Mouse (Mus musculus) heart, embryonic 11.5 days (tissue): Measurements from ENCODE around the gene Top2b. TPM values are rescaled to one million over a fixed set of nuclear protein-coding genes. Genes with fewer than 3 reads are reported as not detected.

ENCODE experiments used
- ATAC-seq: fragments of 200-750 bp; cut with Nextera tagmentation; replicated peaks from 2 replicates; pipeline ENCODE4 v1.8.0; 2017; ENCODE audit warnings: moderate library complexity; ENCODE audit not compliant: insufficient number of reproducible peaks, low FRiP score, low TSS enrichment
- H3K27ac ChIP-seq: fragments of 300-500 bp; sonication (generic); 2 replicates; pipeline ENCODE4 v1.5.1; 2014; ENCODE audit warnings: mild to moderate bottlenecking, low read depth, low read length
- H3K27me3 ChIP-seq: fragments of 300-500 bp; sonication (generic); 2 replicates; pipeline ENCODE4 v1.6.1; 2014; ENCODE audit warnings: mild to moderate bottlenecking, low read length, mixed read lengths; ENCODE audit not compliant: control insufficient read depth, insufficient read depth
- H3K36me3 ChIP-seq: fragments of 300-500 bp; sonication (generic); 2 replicates; pipeline ENCODE4 v1.6.1; 2014; ENCODE audit warnings: mild to moderate bottlenecking, low read length, moderate library complexity, mixed read lengths; ENCODE audit not compliant: control insufficient read depth, insufficient read depth
- H3K4me1 ChIP-seq: fragments of 300-500 bp; sonication (generic); 2 replicates; pipeline ENCODE4 v1.6.1; 2014; ENCODE audit warnings: low read length; ENCODE audit not compliant: control insufficient read depth, insufficient read depth
- H3K4me2 ChIP-seq: fragments of 300-500 bp; sonication (generic); 2 replicates; pipeline ENCODE4 v1.6.1; 2014; ENCODE audit warnings: mild to moderate bottlenecking, moderate library complexity
- H3K4me3 ChIP-seq: fragments of 300-500 bp; sonication (generic); 2 replicates; pipeline ENCODE4 v1.5.1; 2014; ENCODE audit warnings: low read depth, low read length
- H3K9ac ChIP-seq: fragments of 300-500 bp; sonication (generic); 2 replicates; pipeline ENCODE4 v1.6.1; 2014; ENCODE audit warnings: mild to moderate bottlenecking, low read depth, low read length, moderate library complexity
- H3K9me3 ChIP-seq: fragments of 300-500 bp; sonication (generic); replicated peaks from 2 replicates; pipeline ENCODE4 v1.6.1; 2016; ENCODE audit warnings: low read length; ENCODE audit not compliant: control insufficient read depth
- WGBS: fragments of 180-500 bp; shearing (Covaris S2); extraction: QIAGEN DNeasy Blood & Tissue Kit; methylation state at CpG from one replicate; pipeline ENCODE4 v1.1.7; 2014; ENCODE audit not compliant: insufficient replicate concordance; 5-methylcytosine and 5-hydroxymethylcytosine counted together
- polyA plus RNA-seq: library from polyadenylated mRNA; unstranded; fragments of >200 nt; fragmentation: Nextera tagmentation; extraction: Ambion mirVana; gene quantifications from 2 replicates; pipeline ENCODE4 v1.2.1, GENCODE M21; 2014

Gene Top2b
- 52.8 and 66.8 TPM in 2 replicates for polyA plus RNA-seq

DNA sequence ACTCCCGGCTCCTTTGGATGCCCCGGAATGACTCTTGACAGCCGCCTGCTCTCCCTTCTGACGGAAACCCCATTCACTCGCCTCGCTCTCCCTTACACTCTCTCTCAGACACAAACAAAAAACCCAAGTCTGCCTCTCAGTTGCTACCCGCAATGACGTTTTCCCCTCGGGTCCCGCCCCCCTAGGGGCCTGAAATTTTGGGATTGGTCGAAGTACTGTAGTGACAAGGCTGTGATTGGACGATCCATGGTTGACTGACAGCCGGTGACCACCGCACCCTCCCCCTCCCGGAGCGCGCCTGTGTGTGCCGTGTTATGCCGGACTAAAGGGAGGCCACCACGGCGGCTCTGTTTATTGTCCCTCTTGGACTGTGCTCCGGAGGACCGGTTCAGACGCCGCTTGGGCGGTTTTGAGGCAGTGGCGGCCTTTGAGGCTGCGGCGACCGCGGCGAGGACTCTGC, at the start of gene Top2b:
Gene Top2b, plus strand, starts transcription at position 302 of the 460 bp plus-strand sequence.
- peak within 1 kb of the TSS; percentile 86 for H3K4me2 ChIP-seq
- H3K27ac ChIP-seq = peak within 1 kb of the TSS; percentile 94
- H3K4me1 ChIP-seq = peaks cover 9% of the 10 kb centered on the region
- H3K27me3 ChIP-seq = no peaks in the 10 kb centered on the region
- no peaks in the 10 kb centered on the region for H3K9me3 ChIP-seq
- peak; percentile 99 for ATAC-seq
- H3K36me3 ChIP-seq = no peaks in the 10 kb centered on the region
- H3K4me3 ChIP-seq = peak within 1 kb of the TSS; percentile 95
- peak within 1 kb of the TSS; percentile 100 for H3K9ac ChIP-seq
- 0% methylated on average over 32 of the region's 32 CpGs for WGBS

DNA sequence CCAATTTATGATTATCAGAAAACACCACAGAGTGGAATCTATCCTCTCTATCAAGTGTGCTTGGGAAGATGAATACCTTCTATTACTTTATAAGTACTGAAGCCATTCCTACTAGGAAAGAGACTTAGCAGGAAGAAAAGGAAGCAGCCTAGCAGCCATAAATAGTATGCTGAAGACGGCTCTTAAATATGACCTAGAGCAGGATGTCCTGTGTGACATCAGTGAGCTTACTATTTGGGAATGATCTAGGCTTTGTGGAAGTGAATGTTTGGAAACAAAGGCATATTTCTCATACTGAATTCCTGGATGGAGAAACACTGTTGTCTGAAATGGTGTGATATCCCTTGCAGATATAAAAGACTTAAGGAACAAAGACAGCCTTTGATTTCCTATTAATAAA, 48.3 kb upstream of the Top2b start:
- no peak overlapping the region for H3K9ac ChIP-seq
- no peaks in the 10 kb centered on the region for H3K9me3 ChIP-seq
- H3K4me3 ChIP-seq = no peak overlapping the region
- 50% methylated on average over 1 of the region's 1 CpGs for WGBS
- no peak overlapping the region for H3K27ac ChIP-seq
- H3K4me2 ChIP-seq = no peak overlapping the region
- no peaks in the 10 kb centered on the region for H3K27me3 ChIP-seq
- no peaks in the 10 kb centered on the region for H3K36me3 ChIP-seq
- H3K4me1 ChIP-seq = no peaks in the 10 kb centered on the region; the same call in 1 of the 2 replicates
- no peak for ATAC-seq

DNA sequence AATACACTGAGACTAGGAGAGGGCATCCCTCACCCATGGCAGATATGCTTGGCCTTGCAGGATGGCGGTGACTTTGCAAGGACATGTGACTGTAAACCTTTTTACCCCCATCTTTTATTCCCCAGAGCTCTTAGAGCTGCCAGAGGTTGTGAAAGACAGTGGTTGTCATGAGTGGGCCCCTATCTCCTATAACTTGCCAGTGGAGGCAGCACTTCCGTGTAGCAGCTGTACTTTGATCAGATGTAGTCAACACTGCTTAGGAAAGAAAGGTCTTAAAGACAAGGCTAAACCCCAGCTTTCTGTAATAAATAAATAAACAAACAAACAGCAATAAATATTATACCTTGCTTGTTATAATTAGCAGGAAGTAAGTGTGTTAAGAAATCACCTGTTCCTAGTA, 45.2 kb upstream of the Top2b start:
- Histone ChIP-seq H3K9ac (no peak overlapping the region), H3K4me2 (no peak overlapping the region), H3K4me3 (no peak overlapping the region), H3K36me3 (no peaks in the 10 kb centered on the region), H3K27me3 (no peaks in the 10 kb centered on the region), H3K27ac (no peak overlapping the region), H3K4me1 (no peaks in the 10 kb centered on the region), H3K9me3 (no peaks in the 10 kb centered on the region)
- no peak for ATAC-seq
- 71% methylated on average over 2 of the region's 2 CpGs for WGBS

DNA sequence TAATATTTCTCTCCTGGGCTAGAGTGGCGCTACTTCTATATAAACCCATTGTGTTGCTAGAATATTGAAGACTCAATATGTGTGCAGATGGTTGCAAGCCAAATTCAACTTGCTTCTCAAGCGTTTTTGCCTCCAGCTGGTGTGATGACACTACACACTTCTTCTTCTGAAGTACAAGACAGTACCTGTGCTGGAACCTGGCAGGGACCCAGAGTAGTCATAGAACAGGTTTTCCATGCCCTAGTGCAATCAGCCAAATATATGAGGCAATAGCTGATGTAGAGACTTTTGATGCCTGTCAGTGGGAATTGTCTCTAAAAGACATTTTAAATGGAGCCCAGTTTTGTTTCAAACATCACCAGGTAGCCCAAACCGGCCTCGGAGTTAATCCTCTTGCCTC, 40.6 kb upstream of the Top2b start:
- no peak overlapping the region for H3K27ac ChIP-seq
- 78% methylated on average over 4 of the region's 4 CpGs for WGBS
- H3K9me3 ChIP-seq = no peaks in the 10 kb centered on the region
- peaks cover 6% of the 10 kb centered on the region; the same call in 1 of the 2 replicates for H3K4me1 ChIP-seq
- no peak overlapping the region for H3K4me3 ChIP-seq
- H3K4me2 ChIP-seq = no peak overlapping the region
- no peaks in the 10 kb centered on the region for H3K36me3 ChIP-seq
- no peak for ATAC-seq
- no peaks in the 10 kb centered on the region for H3K27me3 ChIP-seq
- H3K9ac ChIP-seq = no peak overlapping the region

DNA sequence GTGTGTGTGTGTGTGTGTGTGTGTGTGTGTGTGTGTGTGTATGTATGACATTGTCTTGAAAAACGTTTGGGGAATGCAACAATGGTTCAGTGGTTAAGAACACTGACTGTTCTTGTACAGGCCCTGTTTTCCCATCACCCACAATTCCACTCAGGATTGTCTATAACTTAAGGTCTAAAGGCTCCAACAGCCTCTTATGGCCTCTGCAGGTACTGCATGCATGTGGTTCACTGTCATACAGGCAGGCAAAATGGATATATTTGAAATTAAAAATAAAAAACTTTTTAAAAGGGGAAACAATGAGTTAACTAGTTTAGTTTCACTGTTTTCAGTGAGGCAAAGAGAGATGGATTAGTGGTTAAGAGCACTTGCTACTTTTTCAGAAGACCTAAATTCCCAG, 39.8 kb upstream of the Top2b start:
- no peak for ATAC-seq
- H3K9ac ChIP-seq = no peak overlapping the region
- WGBS = 45% methylated on average over 1 of the region's 1 CpGs
- H3K27ac ChIP-seq = no peak overlapping the region
- no peaks in the 10 kb centered on the region for H3K36me3 ChIP-seq
- no peak overlapping the region for H3K4me2 ChIP-seq
- H3K4me1 ChIP-seq = peaks cover 6% of the 10 kb centered on the region; the same call in 1 of the 2 replicates
- no peaks in the 10 kb centered on the region for H3K27me3 ChIP-seq
- H3K4me3 ChIP-seq = no peak overlapping the region
- no peaks in the 10 kb centered on the region for H3K9me3 ChIP-seq

DNA sequence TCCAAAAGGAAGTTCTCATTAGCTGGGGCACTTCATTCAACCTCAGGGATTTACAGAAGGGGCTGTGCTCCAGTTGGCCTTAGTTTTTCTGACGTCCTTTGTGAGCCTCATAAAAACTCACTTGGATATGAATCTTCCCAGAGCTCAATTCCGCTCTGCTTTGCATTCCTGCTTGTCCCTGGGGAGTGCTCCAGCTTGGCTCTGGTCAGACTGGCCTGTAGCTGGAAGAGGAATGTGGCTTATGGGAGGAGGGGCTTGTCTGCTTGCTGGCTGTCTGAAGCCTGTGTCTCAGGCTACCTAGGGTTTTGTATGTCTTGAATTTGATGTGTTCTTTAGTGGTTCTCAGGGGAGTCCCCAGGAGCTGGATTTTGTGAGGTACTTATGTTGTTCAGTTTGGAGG, 36.4 kb upstream of the Top2b start:
- H3K4me1 ChIP-seq = peaks cover 6% of the 10 kb centered on the region; the same call in 1 of the 2 replicates
- no peak overlapping the region for H3K4me3 ChIP-seq
- no peaks in the 10 kb centered on the region for H3K9me3 ChIP-seq
- no peak overlapping the region for H3K4me2 ChIP-seq
- no peaks in the 10 kb centered on the region for H3K27me3 ChIP-seq
- peak overlapping the region; percentile 73; the same call in 1 of the 2 replicates for H3K27ac ChIP-seq
- H3K36me3 ChIP-seq = no peaks in the 10 kb centered on the region
- H3K9ac ChIP-seq = no peak overlapping the region
- ATAC-seq = peak; percentile 81
- 5% methylated on average over 2 of the region's 2 CpGs for WGBS

DNA sequence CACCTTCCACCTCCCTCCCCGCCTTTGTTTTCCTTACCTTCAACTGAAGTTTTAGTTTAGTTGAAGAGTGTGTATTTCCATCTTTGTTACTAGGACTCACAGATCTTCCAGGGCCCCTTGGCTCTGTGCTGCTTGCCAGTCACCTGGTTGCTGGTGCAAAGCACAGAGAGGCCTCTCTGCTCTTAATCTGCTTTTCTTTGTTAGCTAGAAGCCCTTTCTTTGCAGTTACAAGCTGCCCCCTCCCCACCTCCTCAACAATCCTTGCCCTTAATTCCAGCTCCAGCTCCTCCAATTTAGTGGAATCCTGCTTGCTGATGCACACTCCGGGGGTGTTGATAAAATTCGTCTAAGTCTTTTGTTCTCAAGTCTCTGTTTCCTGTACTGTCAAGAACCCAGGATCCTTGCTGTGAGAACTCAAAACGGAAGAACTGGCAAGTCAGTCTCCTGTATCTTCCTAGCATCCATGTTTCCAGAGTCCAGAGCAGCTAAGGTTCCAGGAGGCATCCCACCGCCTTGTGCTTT, 36.0 kb upstream of the Top2b start:
- peak overlapping the region; percentile 73 for H3K27ac ChIP-seq
- peaks cover 6% of the 10 kb centered on the region; the same call in 1 of the 2 replicates for H3K4me1 ChIP-seq
- no peaks in the 10 kb centered on the region for H3K9me3 ChIP-seq
- 33% methylated on average over 5 of the region's 5 CpGs for WGBS
- no peak for ATAC-seq
- no peak overlapping the region for H3K9ac ChIP-seq
- no peaks in the 10 kb centered on the region for H3K27me3 ChIP-seq
- H3K4me2 ChIP-seq = no peak overlapping the region
- no peaks in the 10 kb centered on the region for H3K36me3 ChIP-seq
- H3K4me3 ChIP-seq = no peak overlapping the region

DNA sequence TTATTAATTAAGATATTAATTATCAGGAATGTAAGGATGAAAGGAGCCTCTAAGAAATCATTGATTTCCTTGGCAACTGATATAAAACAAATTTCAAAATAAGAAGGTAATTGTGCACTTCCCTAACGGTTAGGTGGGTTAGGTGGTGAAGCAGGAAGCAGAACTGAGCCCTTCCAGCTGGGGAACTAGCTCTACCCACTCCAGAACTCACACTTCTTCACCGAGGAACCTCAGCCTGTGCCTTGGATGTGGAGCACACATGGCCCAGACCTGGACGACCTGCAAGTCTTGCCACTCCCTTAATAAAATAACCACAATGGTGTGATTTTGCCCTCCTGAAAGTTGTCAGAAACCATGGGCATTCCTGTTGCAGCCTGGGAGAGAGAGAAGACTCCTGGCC, 35.2 kb upstream of the Top2b start:
- WGBS = 56% methylated on average over 3 of the region's 3 CpGs
- Histone ChIP-seq H3K4me1 (peaks cover 6% of the 10 kb centered on the region; the same call in 1 of the 2 replicates), H3K4me3 (no peak overlapping the region), H3K36me3 (no peaks in the 10 kb centered on the region), H3K9me3 (no peaks in the 10 kb centered on the region), H3K27me3 (no peaks in the 10 kb centered on the region), H3K9ac (no peak overlapping the region), H3K4me2 (no peak overlapping the region), H3K27ac (no peak overlapping the region)
- no peak for ATAC-seq

DNA sequence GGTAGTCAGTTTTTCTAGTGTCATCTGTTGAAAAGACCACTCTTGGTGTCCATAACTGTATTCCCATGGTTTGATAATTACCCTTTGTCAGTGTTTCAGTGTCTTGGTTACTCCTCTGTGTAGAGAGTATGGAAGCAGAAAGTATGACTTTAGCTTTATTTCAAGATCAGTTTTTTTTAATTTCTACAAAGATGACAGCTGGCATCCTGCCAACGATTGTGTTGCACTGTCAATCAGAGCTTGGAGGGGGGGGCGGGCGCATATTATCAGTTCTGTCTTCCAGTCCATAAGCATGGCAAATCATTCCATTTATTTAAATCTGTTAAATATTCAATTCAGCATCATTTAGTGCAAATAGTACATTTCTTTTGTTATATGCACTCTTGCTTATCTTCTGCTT, 30.7 kb upstream of the Top2b start:
- no peak overlapping the region for H3K9ac ChIP-seq
- no peak overlapping the region for H3K4me3 ChIP-seq
- H3K4me1 ChIP-seq = no peaks in the 10 kb centered on the region
- no peak for ATAC-seq
- H3K36me3 ChIP-seq = no peaks in the 10 kb centered on the region
- H3K27me3 ChIP-seq = no peaks in the 10 kb centered on the region
- no peaks in the 10 kb centered on the region for H3K9me3 ChIP-seq
- 80% methylated on average over 3 of the region's 3 CpGs for WGBS
- no peak overlapping the region for H3K4me2 ChIP-seq
- H3K27ac ChIP-seq = no peak overlapping the region
